27 mouse cellular contexts compared by ENCODE assay signal in the genomic region with DNA sequence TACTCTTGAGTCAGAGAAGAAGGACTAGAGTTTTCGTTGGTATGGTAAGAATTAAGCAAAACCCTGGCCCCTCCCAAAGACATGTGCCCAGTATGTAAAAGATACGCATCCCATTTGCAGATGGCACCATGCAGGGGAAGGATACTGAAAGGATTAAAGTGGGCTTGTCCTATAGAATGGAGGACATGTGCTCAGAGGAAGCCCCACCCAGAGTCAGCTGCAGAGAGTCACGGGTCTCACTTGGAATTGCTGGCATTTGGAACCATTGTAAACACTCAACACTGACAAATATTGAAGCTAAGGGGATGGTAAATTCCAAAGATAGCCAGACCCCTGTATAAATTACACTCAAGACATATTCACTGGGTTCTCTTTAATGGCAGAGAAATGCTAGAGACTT. TPM values are rescaled to one million over a fixed set of nuclear protein-coding genes. Genes with fewer than 3 reads are reported as not detected.
DNase-seq lines count a peak whose midpoint lies in the region; ATAC-seq and TF ChIP-seq lines count a peak whose summit lies in the region.
"Had no signal": no experiment of that assay in that cellular context is flagged by ENCODE, and none has a peak within 500 bp of the region (broad histone marks: within the 10 kb centered on the region; RNA-seq: fewer than 3 reads in every experiment).

No protein-coding gene starts in this region.

- TF ChIP-seq CTCF in lung, adult 2 months (IDR thresholded peaks at IDR 0.05; ENCODE audit: insufficient read depth, low read length), result no peak

- H3K36me3 ChIP-seq in limb, embryonic 13.5 days, result no peaks in the 10 kb centered on the region
- no peaks in the 10 kb centered on the region for H3K36me3 ChIP-seq in limb, embryonic 10.5 days
- no peaks in the 10 kb centered on the region for H3K36me3 ChIP-seq in lung, embryonic 16.5 days (ENCODE audit: control insufficient read depth, insufficient read depth, low read length)
- H3K36me3 ChIP-seq in forebrain, embryonic 12.5 days (replicated peaks), result no peaks in the 10 kb centered on the region
- H3K36me3 ChIP-seq in heart, embryonic 10.5 days, result no peaks in the 10 kb centered on the region
- H3K36me3 ChIP-seq: embryonic facial prominence, embryonic 13.5 days; G1E; hindbrain, embryonic 12.5 days; hindbrain, embryonic 15.5 days had no signal

- no peaks in the 10 kb centered on the region for H3K4me1 ChIP-seq in limb, embryonic 13.5 days
- H3K4me1 ChIP-seq in limb, embryonic 10.5 days, result peaks cover 4% of the 10 kb centered on the region; the same call in 1 of the 2 replicates
- H3K4me1 ChIP-seq in lung, embryonic 16.5 days (replicated peaks; ENCODE audit: control insufficient read depth, insufficient read depth, low read length), result peaks cover 14% of the 10 kb centered on the region
- H3K4me1 ChIP-seq in lung, adult 2 months (ENCODE audit: control insufficient read depth, insufficient read depth, low read length), result peaks cover 2% of the 10 kb centered on the region; the same call in 1 of the 2 replicates
- no peaks in the 10 kb centered on the region for H3K4me1 ChIP-seq in forebrain, embryonic 12.5 days
- H3K4me1 ChIP-seq in heart, embryonic 10.5 days, result peaks cover 5% of the 10 kb centered on the region
- H3K4me1 ChIP-seq: forebrain, embryonic 13.5 days; hindbrain, embryonic 12.5 days; hindbrain, embryonic 15.5 days had no signal

- H3K9ac ChIP-seq in limb, embryonic 13.5 days, result no peak overlapping the region
- no peak overlapping the region for H3K9ac ChIP-seq in lung, embryonic 16.5 days (ENCODE audit: low read length)
- H3K9ac ChIP-seq in forebrain, embryonic 12.5 days, result no peak overlapping the region
- H3K9ac ChIP-seq: embryonic facial prominence, embryonic 13.5 days; forebrain, embryonic 13.5 days; hindbrain, embryonic 12.5 days; hindbrain, embryonic 15.5 days had no signal

- 0 out of 2 replicates have a peak, but pooled peaks have one; percentile 36 for ATAC-seq in limb, embryonic 13.5 days (ENCODE audit: low FRiP score, low read depth)
- peak; percentile 60 for ATAC-seq in lung, embryonic 16.5 days (ENCODE audit: low read depth)
- ATAC-seq in forebrain, embryonic 12.5 days (ENCODE audit: low FRiP score), result no peak
- ATAC-seq: activated CD4-positive, CD25-positive, alpha-beta regulatory T cell, adult 4 months; forebrain, embryonic 13.5 days; forebrain, embryonic 16.5 days; Patski had no signal

- H3K4me2 ChIP-seq in limb, embryonic 13.5 days (replicated peaks), result no peak overlapping the region
- no peak overlapping the region for H3K4me2 ChIP-seq in lung, embryonic 16.5 days (ENCODE audit: low read depth, low read length)
- H3K4me2 ChIP-seq in forebrain, embryonic 12.5 days, result no peak overlapping the region
- H3K4me2 ChIP-seq: embryonic facial prominence, embryonic 13.5 days; forebrain, embryonic 13.5 days; heart, embryonic 11.5 days; hindbrain, embryonic 12.5 days; hindbrain, embryonic 15.5 days had no signal

- no peak for TF ChIP-seq POLR2A in lung, adult 2 months (IDR thresholded peaks at IDR 0.05; ENCODE audit: borderline replicate concordance, extremely low read depth, low read depth, low read length)

- DNase-seq in limb, embryonic 10.5 days (ENCODE audit: low spot score), result no peak
- DNase-seq in lung, adult 2 months, result no peak
- peak; percentile 11 for DNase-seq in ZHBTc4 (ENCODE audit: low read depth, low spot score)
- no peak for DNase-seq in heart, embryonic 10.5 days (ENCODE audit: low spot score)
- DNase-seq: adrenal gland, adult 8-10 months; adrenal gland, postnatal 36 days; B cell, adult 2 months; cerebellum, adult 2 months; cerebellum, adult 9-11 months; cerebellum, postnatal 25 days; gastrocnemius, postnatal 10 days; gastrocnemius, postnatal 36 days; heart, adult 2 months had no signal

- H3K4me3 ChIP-seq in limb, embryonic 13.5 days, result no peak overlapping the region
- H3K4me3 ChIP-seq in limb, embryonic 10.5 days, result no peak overlapping the region
- no peak overlapping the region for H3K4me3 ChIP-seq in lung, embryonic 16.5 days (ENCODE audit: low read length)
- no peak overlapping the region for H3K4me3 ChIP-seq in lung, adult 2 months (replicated peaks; ENCODE audit: extremely low read depth, low read depth, low read length)
- no peak overlapping the region for H3K4me3 ChIP-seq in forebrain, embryonic 12.5 days (replicated peaks)
- no peak overlapping the region for H3K4me3 ChIP-seq in heart, embryonic 10.5 days
- H3K4me3 ChIP-seq: embryonic facial prominence, embryonic 13.5 days; erythroblast, embryonic 14.5 days; forebrain, embryonic 13.5 days; heart, adult 2 months; hindbrain, embryonic 12.5 days; hindbrain, embryonic 15.5 days had no signal

- H3K27ac ChIP-seq in limb, embryonic 13.5 days, result no peak overlapping the region
- H3K27ac ChIP-seq in limb, embryonic 10.5 days, result no peak overlapping the region
- no peak overlapping the region for H3K27ac ChIP-seq in lung, embryonic 16.5 days (ENCODE audit: low read length)
- no peak overlapping the region for H3K27ac ChIP-seq in forebrain, embryonic 12.5 days
- no peak overlapping the region for H3K27ac ChIP-seq in heart, embryonic 10.5 days
- H3K27ac ChIP-seq: embryonic facial prominence, embryonic 13.5 days; forebrain, embryonic 13.5 days; heart, adult 2 months; hindbrain, embryonic 12.5 days; hindbrain, embryonic 15.5 days had no signal

- no peaks in the 10 kb centered on the region for H3K9me3 ChIP-seq in limb, embryonic 13.5 days
- no peaks in the 10 kb centered on the region for H3K9me3 ChIP-seq in limb, embryonic 10.5 days (replicated peaks)
- H3K9me3 ChIP-seq in lung, embryonic 16.5 days (ENCODE audit: control insufficient read depth, low read length), result no peaks in the 10 kb centered on the region
- no peaks in the 10 kb centered on the region for H3K9me3 ChIP-seq in forebrain, embryonic 12.5 days
- H3K9me3 ChIP-seq in heart, embryonic 10.5 days, result no peaks in the 10 kb centered on the region
- H3K9me3 ChIP-seq: embryonic facial prominence, embryonic 13.5 days; forebrain, embryonic 13.5 days; hindbrain, embryonic 12.5 days; hindbrain, embryonic 15.5 days had no signal

- no peaks in the 10 kb centered on the region for H3K27me3 ChIP-seq in limb, embryonic 13.5 days
- no peaks in the 10 kb centered on the region for H3K27me3 ChIP-seq in limb, embryonic 10.5 days (ENCODE audit: low read depth, poor library complexity, severe bottlenecking)
- no peaks in the 10 kb centered on the region for H3K27me3 ChIP-seq in lung, embryonic 16.5 days (ENCODE audit: control insufficient read depth, insufficient read depth, low read depth, low read length)
- H3K27me3 ChIP-seq in forebrain, embryonic 12.5 days, result no peaks in the 10 kb centered on the region
- H3K27me3 ChIP-seq in heart, embryonic 10.5 days (ENCODE audit: insufficient read depth, poor library complexity, severe bottlenecking), result no peaks in the 10 kb centered on the region
- H3K27me3 ChIP-seq: CH12.LX; embryonic facial prominence, embryonic 13.5 days; forebrain, embryonic 13.5 days; hindbrain, embryonic 12.5 days; hindbrain, embryonic 15.5 days; Patski had no signal

- 77% methylated on average over 3 of the region's 3 CpGs for WGBS in limb, embryonic 13.5 days
- 85% methylated on average over 3 of the region's 3 CpGs for WGBS in limb, embryonic 10.5 days
- 50% methylated on average over 3 of the region's 3 CpGs for WGBS in lung, embryonic 16.5 days
- WGBS in lung, adult 2 months, result 45% methylated on average over 3 of the region's 3 CpGs
- 77% methylated on average over 3 of the region's 3 CpGs for WGBS in forebrain, embryonic 12.5 days
- 75% methylated on average over 3 of the region's 3 CpGs for WGBS in heart, embryonic 10.5 days

RNA-seq across cellular contexts. Expression of a gene that starts 7.1 kb away (rescaled TPM):
- polyA plus RNA-seq in limb, embryonic 13.5 days (2015; fragmentation: Nextera tagmentation; extraction: Ambion mirVana), result 180 and 183 TPM in 2 replicates
- polyA plus RNA-seq in limb, embryonic 10.5 days (2016; fragmentation: Nextera tagmentation; extraction: Ambion mirVana), result 80.2 and 94.7 TPM in 2 replicates
- polyA plus RNA-seq in lung, embryonic 16.5 days (2015; fragmentation: Nextera tagmentation; extraction: Ambion mirVana), result 296 and 297 TPM in 2 replicates
- polyA plus RNA-seq in lung, adult 2 months (2012; rRNA removed), result 650 and 760 TPM in 2 replicates
- 166 and 171 TPM in 2 replicates for polyA plus RNA-seq in forebrain, embryonic 12.5 days (2016; fragmentation: Nextera tagmentation; extraction: Ambion mirVana)
- 144 and 151 TPM in 2 replicates for polyA plus RNA-seq in heart, embryonic 10.5 days (2016; fragmentation: Nextera tagmentation; extraction: Ambion mirVana)
- polyA plus RNA-seq: G1E had no signal
